27 mouse cellular contexts compared by ENCODE assay signal in the genomic region with DNA sequence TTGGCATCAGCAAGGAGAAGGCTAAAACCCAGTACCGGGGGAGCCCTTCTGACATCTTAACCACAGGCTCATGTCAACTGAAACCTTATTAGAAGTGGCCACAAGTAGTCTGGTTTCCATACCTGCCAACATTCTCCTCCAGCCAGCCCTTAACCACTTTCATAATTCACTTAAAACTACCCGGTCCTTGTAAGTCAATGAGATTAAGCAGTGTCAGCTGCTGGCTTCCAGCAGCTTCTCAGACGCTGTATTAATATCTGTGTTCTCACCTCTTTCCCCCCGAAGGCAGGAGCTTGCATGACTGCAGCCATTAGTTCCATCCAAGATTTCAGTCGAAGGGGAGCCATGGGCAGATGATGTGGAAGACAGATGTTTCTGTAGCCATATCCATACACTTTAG.
"Had no signal": no experiment of that assay in that cellular context is flagged by ENCODE, and none has a peak within 500 bp of the region (broad histone marks: within the 10 kb centered on the region; RNA-seq: fewer than 3 reads in every experiment).

No protein-coding gene starts in this region.

- ATAC-seq: hindbrain, embryonic 16.5 days; inflammation-experienced regulatory T-cells, adult 6 months; intestine, embryonic 15.5 days; intestine, postnatal 0 days; liver, embryonic 12.5 days had no signal

- DNase-seq: gastrocnemius, postnatal 14 days; gastrocnemius, postnatal 36 days; heart, adult 11 months; heart, adult 2 months; heart, postnatal 14 days; heart, postnatal 4 days; kidney, adult 18-20 months; kidney, adult 8-10 months; kidney, postnatal 10 days; kidney, postnatal 25 days; kidney, postnatal 4 days; left cerebral cortex, postnatal 4 days had no signal

- H3K27me3 ChIP-seq: heart, embryonic 13.5 days; heart, embryonic 15.5 days; hindbrain, embryonic 12.5 days; intestine, embryonic 15.5 days; limb, embryonic 12.5 days; liver, embryonic 12.5 days had no signal

- H3K27ac ChIP-seq: heart, adult 2 months; heart, embryonic 13.5 days; heart, embryonic 15.5 days; hindbrain, embryonic 10.5 days; hindbrain, embryonic 12.5 days; hindbrain, embryonic 14.5 days; intestine, embryonic 15.5 days; layer of hippocampus, adult 2 months; left cerebral cortex, adult 2 months; limb, embryonic 12.5 days; liver, embryonic 12.5 days; liver, embryonic 14.5 days had no signal

- H3K4me2 ChIP-seq: heart, embryonic 11.5 days; heart, embryonic 13.5 days; heart, embryonic 15.5 days; hindbrain, embryonic 12.5 days; hindbrain, embryonic 14.5 days; intestine, embryonic 15.5 days; limb, embryonic 12.5 days; liver, embryonic 12.5 days had no signal

- H3K9ac ChIP-seq: heart, embryonic 13.5 days; heart, embryonic 15.5 days; hindbrain, embryonic 12.5 days; hindbrain, embryonic 14.5 days; intestine, embryonic 15.5 days; limb, embryonic 12.5 days; liver, embryonic 12.5 days; liver, embryonic 14.5 days had no signal

- H3K4me1 ChIP-seq: heart, embryonic 13.5 days; heart, embryonic 15.5 days; hindbrain, embryonic 10.5 days; hindbrain, embryonic 12.5 days; intestine, embryonic 15.5 days; liver, embryonic 12.5 days had no signal

- H3K4me3 ChIP-seq: heart, adult 2 months; heart, embryonic 13.5 days; heart, embryonic 15.5 days; hindbrain, embryonic 10.5 days; hindbrain, embryonic 12.5 days; intestine, embryonic 15.5 days; layer of hippocampus, adult 2 months; left cerebral cortex, adult 2 months; limb, embryonic 12.5 days; liver, embryonic 12.5 days had no signal

- H3K9me3 ChIP-seq: heart, embryonic 13.5 days; heart, embryonic 15.5 days; hindbrain, embryonic 10.5 days; hindbrain, embryonic 12.5 days; intestine, embryonic 15.5 days; limb, embryonic 12.5 days; liver, embryonic 12.5 days had no signal

- H3K36me3 ChIP-seq: heart, embryonic 13.5 days; heart, embryonic 15.5 days; hindbrain, embryonic 10.5 days; hindbrain, embryonic 12.5 days; intestine, embryonic 15.5 days; limb, embryonic 12.5 days; liver, embryonic 12.5 days had no signal
